Mouse (Mus musculus) right cerebral cortex, postnatal 36 days (tissue): ENCODE results near the gene Gm9913.

Experiments used
- DNase-seq, 2 experiments: peaks; one replicate each; pipeline ENCODE4 v3.0.0; 2022; ENCODE audit warnings: low spot score in 2 of 2, mixed read lengths in 1 of 2

The Gm9913 gene

DNA sequence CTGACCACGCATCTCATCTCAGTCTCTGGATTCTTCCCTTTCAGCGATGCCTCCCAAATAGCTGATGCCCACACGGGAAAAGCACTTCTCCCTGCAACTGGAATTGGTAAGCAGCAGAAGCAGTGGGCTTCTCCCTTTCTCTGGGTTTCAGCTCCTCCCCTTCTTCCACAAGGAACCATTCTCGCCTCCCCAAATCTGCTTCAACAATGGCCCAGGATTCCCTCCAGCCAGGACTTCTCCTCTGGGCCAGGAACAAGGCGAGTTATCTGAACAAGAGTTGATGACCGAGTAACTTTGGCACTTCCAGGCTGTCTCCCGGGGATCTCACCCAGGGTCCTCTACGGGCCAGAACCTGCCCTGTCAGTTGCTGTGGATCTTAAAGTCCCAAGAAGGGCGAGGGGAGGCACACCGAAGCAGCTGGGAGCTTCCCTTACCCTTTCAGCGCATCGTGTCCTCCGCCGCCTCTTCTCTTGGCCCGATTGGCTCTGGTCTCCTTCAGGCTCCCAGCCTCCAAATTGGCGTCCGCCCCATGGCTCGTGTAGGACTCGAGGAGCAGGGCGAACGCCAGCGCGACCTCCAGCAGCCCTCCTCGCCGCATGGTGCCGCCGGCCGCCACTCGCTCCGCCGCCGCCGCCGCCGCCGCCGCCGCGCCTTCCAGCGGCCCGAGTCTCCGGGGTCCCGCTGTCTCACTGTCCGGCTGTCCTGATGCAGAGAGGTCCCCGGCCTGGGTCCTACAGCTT is at the start of gene Gm9913:
Gene Gm9913, plus strand, starts transcription at position 84 of the 740 bp plus-strand sequence.
- no peak for DNase-seq

DNA sequence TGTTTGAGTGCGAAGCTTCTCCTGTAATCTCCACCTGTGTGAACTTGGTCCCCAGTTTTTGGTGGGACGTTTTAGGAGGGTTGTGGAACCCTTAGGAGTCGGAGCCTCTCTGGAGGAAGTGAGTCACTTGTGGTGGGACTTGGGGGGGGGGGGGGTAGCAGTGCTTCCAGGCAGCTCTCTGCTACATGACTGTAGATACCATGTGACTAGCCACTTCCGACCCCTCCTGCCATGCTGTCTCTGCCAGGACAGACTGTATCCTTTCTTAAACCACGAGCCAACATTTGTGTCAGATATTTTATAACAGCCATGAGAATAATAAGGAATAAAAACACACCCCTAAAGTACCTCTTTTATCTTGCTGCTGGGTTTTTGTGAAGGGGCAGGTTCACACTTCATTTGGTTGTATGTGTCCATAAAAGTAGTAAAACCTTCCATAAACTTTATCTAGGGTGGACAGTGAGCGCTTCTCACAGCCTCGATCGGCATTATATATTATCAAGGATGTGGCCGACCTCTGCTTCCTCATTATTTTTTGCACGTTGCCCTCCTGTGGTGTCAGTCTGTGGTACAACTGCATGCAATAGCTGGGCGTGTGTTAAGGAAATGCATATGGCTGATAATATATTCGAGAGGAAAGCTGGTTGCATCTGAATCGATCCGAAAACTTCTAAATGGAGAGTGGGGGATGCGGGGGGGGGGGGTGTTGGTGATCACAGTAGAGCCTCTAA is 48.7 kb upstream of the Gm9913 start:
- no peak for DNase-seq

DNA sequence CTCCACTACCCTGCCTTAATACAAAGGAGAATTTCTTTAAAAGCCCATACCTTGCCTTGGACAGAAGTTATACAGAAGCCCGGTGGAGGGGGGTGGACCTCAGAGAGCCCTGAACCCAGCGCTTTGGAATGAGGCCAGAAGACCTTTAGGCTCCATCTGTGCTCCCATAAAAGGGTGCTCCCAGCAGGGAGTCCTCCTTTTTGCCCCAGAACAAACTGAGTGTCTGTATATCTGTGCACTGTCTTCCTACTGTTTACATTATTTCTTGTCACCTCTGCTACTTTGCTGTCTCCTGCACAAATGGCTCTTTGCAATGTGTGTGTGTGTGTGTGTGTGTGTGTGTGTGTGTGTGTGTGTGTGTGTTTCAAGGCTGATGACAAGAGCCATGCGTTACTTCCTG is 45.8 kb upstream of the Gm9913 start:
- no peak for DNase-seq

DNA sequence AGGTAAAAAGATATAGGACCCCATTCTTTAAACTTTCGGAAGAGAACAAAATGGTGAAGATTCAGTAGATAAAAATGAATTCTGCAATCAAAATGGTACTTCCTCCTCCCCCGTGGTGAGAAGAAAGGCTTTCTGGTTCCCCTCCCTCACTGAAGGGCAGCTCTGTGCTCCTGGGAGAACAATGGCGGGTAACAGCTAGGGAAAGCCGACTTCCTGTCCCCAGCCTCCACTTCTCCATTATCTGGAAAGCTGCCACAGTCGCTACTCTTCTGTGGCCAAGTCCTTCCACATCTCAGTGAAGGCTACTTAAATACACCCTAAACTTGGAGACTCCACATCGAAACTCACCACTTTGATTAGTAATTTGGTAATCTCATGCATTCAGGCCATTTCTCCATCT is 40.9 kb upstream of the Gm9913 start:
- no peak for DNase-seq

DNA sequence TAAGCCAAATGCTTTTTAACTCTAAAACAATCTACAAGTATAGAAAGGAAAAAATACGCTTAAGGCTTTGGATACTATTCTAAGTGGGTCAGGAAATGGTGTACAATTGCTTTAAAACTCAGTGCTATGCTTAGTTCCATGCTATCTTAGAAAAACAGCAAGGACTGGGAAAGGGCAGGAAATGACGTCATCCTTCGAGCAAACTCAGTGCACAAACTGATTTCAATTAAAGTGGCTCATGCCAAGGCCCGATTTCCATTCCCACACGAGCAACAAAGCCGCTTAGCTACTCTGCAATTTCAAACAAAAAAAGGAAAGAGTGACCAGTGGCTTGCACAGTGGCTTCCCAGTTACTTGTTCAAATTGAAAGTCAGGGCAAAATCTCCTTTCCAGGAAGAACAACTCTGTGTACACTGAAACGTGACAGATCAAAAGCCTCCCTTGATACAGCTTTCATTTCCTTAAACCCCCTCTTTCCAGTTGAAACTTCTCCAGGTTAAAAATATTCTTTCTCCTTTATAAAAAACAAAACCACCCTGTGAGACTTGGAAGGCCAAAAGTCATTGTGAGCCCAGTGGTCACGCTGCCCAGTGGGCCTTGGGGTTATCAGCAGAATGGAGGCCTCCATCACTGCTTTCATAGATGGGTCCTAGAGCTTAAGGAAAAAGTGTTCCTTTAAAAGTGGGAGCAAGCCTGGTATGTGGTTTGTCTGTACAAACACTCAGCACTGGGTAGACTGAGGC is 34.2 kb upstream of the Gm9913 start:
- DNase-seq: peak in 1 of 2 experiments; percentile 25

DNA sequence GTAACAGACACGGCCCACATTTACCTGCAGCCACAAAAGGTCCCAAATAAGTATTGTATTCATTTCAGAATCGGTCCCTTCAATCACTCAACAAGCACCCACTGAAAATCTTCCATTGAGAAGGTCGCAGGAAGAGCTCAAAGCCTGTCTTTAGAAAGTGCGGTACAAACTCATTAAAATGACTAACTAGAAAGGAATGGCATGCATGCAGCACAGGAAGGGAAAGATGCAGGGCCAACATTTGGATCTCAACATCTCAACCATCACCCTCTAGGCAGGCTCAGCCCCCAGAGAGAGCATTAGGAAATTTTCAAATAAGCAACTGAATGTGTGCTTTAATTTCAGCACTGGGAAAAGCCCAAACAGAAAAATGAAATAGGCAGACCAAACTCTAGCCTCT is 33.2 kb upstream of the Gm9913 start:
- DNase-seq: no peak

DNA sequence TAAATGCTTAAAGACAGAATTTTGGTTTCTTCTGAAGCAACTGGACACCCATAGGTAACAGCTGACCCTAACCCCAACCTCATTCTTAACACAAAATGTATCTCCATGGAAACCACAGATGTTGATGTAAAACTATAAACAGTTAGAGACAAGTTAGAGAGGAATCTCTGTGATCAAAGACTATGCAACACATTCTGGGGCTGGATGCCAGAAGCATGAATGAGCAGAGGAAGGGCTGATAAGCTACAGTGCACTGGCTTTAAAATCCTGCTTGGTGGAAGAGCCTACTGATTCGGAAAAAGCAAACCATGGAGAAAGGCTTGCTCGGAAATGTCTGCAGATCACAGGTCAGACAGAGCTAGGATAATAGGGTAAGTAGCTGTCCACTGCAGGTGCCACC is 31.7 kb upstream of the Gm9913 start:
- DNase-seq: no peak

DNA sequence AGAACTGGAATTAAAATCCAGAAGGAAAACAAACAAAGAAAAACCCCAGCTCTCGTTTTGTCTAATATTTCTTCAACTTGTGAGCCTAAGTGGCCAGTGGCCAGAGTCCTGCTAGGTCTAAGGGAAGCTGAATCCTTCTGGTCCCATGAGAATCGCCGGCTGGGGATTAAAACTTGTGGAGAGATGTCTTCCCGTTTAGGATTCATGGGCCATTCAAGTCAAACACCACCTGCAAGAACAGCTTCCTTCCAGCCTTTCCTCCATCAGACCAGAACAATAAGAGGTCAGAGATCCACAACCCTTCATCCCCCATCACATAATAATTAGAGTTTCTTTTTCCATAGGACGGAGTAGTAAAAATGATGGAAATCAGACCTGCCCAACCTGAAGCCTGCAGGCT is 30.2 kb upstream of the Gm9913 start:
- DNase-seq: no peak

DNA sequence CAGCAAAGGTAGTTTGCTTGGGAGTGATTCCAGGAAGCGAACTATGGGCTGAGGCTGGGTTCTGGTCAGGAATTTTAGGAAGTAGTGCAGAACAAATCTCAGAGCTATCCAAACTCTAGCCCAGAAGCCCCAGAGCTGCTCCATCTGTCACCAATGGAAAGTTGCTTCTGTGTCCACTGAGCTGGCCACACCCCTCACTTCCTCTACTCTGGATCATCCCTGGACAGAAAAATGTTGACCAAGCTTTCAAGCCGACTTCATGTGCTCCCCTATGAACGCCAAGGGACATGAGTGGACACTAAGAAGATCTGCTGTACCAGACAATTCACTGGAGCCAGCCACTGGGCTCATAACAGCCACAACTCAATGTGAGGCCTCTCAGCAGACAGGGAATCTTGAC is 28.7 kb upstream of the Gm9913 start:
- no peak for DNase-seq

DNA sequence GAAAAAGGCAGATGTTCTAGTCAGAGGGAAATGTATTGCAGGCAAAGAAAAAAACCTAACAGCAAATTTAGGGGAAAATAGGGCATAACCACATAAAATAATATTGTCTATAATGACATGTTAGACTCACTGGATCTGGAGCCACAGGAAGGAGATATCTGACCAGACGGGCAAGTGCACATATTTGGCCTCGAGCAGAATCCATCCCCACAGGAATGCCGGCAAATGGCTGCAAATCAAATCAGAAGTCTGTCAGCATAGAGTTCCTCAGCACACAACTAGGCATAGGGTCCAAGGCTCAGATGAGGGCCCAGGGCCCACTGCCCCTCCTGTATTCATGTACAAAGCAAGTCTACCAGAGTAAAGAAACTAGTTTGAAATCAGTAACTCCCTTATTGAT is 27.5 kb upstream of the Gm9913 start:
- no peak for DNase-seq

DNA sequence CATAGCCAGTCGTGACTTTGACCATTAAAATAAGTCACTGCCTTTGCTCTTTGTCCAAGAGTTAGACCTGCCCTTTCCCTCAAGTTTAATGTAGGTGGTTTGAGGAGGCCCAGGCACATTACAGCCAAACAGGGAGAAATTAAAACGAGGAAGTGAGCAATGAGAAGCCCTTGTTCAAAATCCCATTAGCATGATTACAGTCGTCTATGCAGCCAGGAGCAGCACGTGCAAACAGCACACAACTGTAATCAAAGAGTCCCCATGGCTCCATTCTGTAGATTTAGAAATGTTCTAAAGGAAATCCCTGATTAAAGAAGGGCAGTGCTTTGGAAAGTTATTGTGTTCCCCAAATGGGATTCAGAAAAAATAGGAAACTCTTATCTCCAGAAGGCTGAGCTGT is 26.2 kb upstream of the Gm9913 start:
- DNase-seq: no peak

DNA sequence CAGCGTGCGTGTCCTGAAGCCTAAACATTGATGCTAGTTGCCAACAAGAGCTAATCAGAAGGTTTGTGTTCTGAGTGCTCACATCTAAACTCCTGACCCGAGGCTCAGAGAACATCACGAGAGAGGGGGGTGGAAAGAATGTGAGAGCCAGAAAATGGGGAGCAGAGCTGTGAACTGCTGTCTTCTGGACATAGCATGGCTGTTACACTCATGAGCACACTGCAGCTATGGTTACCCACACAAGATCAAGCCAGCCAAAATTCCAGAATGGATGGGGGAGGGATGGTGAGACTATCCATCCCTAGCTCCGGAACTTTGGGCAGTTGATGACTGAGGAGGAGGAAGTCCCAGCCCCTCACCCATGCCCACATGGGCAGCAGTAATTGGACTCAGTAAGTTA is 24.8 kb upstream of the Gm9913 start:
- DNase-seq: no peak

DNA sequence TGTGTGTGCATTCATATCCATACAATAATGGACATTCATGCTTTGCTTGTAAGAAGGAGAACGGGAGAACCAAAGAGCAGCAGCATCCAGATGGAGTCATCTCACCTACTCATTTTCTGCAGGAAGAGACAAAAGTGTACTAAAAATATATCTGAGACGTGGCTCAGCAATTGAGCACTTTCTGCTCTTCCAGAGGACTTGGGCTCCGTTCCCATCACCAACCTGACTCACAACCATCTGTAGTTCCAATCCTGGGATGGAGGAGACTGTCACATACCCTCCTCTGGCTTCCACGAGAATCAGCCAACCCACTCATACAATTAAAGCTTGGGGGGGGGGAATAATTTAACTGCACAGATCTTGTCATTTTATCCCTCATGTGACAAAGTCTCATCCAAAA is 23.8 kb upstream of the Gm9913 start:
- DNase-seq: peak; percentile 63 to 80

DNA sequence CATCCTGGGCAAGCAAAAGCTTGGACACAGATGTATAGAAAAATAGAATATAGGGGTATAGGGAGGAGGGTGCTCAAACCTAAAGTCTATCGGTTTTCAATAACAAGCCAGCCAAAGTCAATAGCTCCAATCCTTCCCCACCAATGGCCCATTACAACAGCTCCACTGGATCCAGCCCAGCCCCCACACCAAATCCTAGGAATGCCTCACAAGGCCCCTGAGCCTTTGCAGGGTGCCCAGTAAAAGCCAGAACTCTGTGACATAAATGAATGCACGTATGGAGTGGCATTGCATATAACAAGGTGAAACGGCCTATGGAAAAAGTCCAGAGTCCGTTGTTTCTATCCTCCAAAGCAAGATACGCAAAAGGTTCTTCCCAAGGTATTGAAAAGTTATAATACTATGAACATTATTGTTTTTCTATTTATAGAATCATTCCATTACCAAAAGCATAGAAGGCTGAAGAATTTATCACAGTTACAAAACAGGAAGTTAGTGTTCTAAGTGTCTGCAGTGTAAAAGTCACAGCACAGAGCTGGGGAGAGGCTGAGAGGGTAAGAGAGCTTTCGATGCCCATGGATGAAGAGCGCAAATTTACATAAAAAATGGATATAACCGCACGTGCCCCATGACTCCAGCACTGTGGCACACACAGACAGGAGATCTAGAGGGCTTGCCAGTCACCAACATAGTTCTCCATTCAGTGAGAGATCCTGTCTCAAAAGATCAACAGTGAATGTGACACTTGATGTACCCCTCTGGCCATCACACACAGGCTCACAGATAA is 23.2 kb upstream of the Gm9913 start:
- DNase-seq: no peak

DNA sequence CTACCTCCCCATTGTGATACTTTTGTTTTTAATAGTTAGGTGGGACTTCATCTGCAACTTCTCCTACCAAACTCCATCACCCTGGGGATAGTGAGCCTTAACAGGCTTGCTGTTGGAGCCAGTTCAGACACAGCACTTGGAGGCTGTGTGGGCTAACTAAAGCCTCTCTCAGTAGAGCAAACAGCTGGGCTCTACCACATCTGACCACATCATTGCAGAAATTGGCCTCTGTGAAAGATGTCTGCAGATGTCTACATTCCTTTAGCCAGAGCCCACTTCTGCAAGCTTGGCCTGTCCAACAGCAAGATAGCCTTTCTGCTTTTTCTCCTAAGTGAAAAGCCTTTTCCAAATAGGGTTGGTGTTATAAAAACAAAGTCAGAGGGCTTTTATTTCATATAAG is 20.7 kb upstream of the Gm9913 start:
- no peak for DNase-seq

DNA sequence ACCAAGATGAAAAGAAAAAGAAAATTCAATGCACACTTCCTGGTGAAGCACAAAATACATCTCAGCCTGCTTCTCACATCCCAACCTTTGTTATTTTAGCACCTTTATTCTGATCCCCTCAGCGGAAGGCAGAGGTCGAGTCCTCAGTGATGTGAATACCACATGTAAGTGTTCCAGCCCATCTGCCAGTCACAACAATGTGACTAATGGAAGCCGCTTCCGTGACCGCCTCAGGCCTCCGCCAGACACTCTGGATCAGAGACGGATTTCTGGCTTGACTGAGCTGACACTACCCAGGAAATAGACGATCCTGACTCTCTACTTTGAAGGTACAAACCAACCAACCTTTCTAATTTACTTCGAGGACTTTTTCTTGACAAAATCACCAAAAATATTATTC is 20.0 kb upstream of the Gm9913 start:
- no peak for DNase-seq

DNA sequence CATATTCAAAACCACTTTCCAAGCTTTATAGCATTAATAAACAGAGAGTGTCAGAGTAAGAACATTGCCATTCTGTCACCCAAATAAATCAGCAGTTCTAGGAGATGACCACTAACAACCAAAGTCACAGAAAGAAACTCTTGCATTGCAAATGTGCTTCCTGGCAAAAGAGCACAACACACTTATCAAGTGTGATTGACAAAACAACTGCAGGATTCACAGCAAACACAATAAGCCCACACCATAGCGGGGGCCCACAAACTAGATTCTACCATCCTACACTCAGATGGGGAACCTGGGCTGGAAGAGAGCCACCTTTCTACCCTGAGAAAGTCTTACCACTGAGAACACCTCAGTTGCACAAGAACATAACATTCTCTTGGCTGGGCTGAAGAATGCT is 14.9 kb upstream of the Gm9913 start:
- DNase-seq: no peak

DNA sequence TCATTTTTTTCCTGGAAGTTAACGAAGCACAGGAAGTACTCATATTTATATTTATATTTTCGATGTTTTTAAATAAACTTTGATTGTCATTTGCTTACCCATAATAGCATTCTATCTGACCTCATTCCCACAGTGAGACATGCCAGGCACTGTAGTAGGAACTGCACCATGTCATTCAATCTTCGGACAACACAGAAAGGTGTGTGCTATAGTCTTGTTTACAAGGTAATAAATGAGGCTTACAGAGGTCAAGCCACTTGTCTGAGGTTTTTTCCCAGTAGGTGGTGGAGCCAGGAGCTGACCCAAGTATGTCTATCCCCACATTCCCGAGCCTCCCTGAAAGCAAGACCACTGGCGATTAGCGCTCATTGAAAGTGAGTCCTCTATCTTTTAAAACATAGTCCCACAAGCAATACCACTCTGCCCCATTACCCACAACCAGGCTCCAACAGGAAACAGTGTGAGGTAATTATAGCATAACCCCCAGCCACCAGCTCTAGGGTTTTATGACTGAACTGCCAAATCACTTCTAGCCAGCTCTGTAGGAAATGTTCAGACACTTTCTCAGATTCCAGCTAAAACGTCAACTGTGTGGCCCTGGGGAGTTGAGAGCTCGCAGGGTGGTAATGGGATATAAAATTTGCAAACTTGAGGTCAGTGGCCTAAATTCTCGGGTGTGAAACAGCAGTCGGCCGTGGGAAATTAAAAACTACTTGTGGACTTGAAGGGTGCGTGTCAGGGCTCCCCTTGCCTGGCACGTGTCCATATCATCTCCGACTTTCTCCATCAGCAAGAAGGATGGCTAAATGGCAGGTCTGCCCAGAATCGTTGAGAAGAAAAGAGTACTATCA is 12.6 kb upstream of the Gm9913 start:
- no peak for DNase-seq

DNA sequence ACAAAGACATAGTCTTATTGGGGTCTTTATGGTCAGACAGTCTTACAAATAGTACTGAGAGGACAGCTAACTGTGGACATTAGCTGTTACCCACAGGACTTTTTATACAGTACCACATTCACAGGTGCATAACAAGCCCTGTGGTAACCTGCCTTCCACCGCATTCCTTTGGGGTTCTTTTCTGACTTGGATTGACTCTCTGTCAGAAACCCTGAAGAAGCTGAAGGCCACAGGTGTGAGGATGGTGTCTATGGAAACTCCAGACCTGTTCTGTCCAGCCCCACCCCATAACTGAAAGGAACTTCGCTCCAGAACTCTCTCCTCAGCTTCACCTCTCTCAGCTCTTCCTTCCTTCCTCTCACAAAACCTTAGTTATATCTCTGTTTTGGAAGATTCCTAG is 10.6 kb upstream of the Gm9913 start:
- DNase-seq: no peak

DNA sequence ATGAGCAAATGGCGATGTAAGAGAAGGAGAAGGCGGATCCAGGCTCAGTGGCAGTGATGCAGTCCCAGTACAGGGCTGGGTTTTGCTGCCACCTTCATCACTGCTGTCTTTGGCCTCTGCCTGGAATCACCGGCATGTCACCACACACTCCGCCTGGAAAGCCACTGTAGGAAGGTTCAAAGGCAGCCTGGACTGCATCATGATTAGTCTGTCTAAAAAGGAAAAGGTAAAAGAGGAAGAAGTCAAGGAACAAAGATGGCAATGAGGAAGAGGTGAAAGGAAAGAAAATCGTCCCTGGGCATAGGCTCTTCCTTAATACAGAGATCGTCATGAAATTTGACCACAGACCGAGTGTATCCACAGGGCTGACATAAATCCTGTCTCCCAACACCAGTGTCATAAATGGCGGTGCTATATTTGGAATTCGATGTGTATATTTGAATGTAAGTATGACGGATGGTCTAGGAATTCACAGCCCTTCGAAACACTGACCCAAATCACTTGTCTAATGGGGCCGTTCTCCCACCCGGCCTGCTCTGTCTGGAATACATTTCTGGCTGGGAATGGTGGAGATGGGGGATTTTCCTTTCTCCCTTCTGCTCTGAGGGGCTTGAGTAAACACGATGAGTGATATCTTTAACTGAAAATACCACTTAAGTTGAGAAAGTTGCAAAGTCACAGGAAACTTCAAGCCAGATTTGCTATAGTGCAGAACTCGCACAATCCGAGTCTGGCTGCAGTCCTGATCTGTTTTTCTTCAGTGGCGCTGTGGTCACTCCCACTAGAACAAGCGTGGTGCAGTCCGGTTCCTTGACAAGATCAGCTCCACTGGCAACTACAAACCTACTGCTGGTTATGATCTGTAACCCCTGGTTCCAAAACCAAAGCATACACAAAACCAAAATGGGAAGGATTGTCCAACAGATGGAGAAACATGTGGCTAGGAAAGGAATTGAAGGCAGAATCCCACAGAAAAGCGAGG is 9.8 kb upstream of the Gm9913 start:
- DNase-seq: no peak
